Mouse (Mus musculus): Measurements from ENCODE around the gene Galnt7.

Gene Galnt7

DNA sequence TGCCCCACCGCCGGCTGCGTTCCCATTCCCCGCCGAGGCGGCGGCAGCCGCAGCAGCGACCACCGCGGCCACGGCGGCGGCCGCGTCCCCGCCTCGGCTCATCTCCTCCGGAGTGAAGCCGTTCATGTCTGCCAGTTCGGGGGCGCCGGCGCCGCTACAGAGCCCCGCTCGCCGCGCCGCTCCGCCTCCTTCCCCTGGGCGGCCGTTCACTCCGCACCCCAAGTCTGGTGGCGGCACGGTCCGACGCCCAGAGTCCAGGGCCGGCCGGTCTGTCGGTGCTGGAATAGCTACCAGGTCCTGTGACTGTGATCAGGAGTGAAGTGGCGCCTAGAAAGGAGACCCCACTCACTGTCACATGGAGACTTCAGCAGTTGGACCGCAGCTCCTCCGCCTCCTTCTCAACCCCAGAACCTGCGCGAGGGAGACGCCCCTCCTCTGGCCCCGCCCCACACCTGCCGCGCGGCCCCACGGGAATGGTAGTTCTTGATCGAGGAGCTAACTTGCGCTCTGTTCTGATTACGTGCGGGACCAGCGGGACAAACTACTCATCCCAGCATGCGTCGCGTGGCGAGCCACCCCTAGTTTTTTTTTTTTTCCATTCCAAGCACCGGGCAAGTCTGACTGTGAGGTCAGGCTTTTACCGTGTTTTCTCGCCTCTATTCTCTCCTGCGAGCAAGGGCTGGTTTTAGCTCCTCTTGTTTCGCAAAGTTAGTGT lies 165.2 kb downstream of the Galnt7 start, which contains the start of gene Sap30:
TSS of gene Sap30 (minus strand) at position 420 of the 715 bp plus-strand sequence.
- DNase-seq: peak; percentile 99

DNA sequence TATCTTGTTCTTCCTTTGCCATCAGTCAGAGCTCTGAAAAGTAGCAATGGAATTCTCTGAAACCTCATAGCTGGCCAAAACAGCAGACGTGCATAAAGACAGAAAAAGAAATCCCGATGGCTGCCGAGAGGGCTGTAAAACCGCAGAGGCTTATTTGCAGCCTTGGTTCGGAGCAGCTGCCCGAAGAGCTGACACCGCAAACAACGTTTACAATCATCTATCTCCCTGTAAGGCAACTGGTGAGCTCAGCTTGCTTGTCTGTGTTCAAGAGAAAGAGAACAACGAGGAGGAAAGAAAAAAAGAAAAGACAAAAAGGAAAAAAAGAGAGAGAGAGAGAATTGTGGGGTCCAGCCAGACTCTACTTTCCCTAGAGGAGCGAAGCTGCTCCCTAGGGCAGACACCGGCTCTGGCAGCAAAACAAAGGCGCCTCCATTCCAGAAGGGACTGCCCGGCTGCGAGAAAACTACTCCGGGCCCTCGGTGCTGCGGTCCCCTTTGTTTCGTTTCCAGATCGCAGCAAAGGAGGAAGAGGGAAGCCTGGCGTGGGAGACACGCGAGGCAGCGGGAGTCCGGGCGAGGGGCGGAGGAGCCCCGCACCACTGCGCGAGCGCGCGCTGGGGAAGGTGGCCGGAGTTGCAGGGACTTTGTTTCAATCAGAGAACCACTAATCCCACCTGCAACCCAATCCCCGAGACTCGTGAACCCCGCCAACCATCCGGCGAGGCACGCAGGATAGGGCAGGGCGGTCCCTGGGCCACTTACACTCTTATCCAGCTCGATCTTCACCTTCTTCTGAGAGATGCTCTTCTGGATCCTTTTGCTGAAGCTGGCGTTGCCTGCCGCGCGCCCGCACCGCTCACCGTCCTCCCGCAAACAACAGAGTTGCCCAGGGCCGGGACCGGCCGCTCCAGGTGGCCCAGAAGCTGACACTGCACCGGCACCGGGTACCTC lies 166.1 kb downstream of the Galnt7 start:
- peak; percentile 73 for DNase-seq

DNA sequence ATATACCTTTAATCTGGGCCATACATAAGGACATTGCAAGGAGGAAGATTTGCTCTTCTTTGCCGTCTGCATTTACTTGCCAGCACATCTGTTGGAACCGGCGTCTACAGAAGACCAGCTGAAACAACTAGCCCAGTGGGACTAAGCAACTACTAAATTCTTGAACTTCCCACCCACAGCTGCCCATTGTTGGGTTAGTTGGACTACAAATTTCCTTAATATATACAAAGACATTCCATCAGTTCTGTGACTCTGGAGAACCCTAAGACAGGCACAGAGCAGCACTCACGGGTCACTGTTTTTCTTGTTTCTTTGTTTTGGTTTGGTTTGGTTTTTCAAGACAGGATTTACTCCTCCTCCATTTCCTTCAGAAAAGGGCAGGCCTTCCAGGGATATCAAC lies 172.2 kb downstream of the Galnt7 start:
- DNase-seq: no peak

DNA sequence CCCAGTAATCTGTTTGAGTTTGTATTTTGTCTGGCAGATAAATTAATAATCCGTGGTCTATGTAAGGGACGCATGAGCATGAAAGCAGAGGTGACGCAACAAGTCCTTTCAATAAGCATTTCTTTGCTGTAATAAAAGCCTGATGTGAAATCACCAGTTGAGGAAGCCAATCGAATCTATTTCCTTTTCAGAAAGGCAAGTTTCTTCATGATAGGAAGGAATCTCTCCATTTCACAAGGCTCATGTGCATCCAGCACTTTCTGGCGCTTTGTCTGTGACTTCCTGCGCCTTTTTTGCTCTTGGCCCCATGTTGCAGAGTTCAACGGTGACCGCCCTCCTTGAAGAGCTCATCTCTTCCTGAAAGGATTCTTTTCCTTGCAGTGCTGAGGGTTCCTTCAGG lies 173.1 kb downstream of the Galnt7 start:
- DNase-seq: no peak

DNA sequence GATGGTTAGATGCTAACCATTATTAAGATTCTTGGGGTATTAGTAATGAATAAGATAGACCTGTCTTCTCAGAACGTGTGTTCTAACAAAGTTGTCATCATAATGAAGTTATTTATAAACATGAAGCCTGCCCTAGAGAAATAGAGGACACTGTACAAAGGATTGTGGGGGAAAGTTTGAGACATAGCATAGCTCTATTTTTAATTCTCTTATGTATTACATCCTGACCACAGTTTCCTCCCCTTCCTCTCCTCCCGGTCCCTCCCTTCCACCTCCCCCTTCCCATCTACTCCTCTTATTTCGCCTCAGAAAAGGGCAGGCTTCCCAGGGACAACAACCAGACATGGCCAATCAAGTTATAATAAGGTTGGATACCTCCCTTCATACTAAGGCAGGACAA lies 174.4 kb downstream of the Galnt7 start:
- DNase-seq: no peak
